Mouse (Mus musculus): ENCODE data around the gene Nol10. TPM values are rescaled to one million over a fixed set of nuclear protein-coding genes. Genes with fewer than 3 reads are reported as not detected.
A peak's percentile ranks its signal among the peaks of the same experiment; 100 is the strongest.

The Nol10 gene
- polyA plus RNA-seq, 1 experiment from 2014 or later: 14.5 TPM

- peaks cover 26% of the 10 kb centered on the region for H3K27me3 ChIP-seq (replicated peaks; ENCODE audit: control insufficient read depth, insufficient read depth, low read length)
- 4% methylated on average over 51 of the region's 51 CpGs for WGBS
- H3K9ac ChIP-seq (ENCODE audit: low read depth, low read length): peak overlapping the region; percentile 48
- no peaks in the 10 kb centered on the region for H3K9me3 ChIP-seq (ENCODE audit: control insufficient read depth, low read length)
- peak; percentile 71 for ATAC-seq
- no peaks in the 10 kb centered on the region for H3K36me3 ChIP-seq (ENCODE audit: control insufficient read depth, insufficient read depth, low read length)
- H3K4me2 ChIP-seq (ENCODE audit: low read depth, low read length): peak overlapping the region; percentile 85
- peaks cover 3% of the 10 kb centered on the region; the same call in 1 of the 2 replicates for H3K4me1 ChIP-seq (ENCODE audit: control insufficient read depth, insufficient read depth, low read length)
- H3K27ac ChIP-seq (ENCODE audit: low read length): no peak overlapping the region
- H3K4me3 ChIP-seq (ENCODE audit: low read length): peak overlapping the region; percentile 48
Measured at GRCm38 (mm10) chr12:17324549-17325470, 23.4 kb upstream of the Nol10 start.

GRCm38 (mm10) chr12:17329259-17329658 is 19.0 kb upstream of the Nol10 start, which contains the start of gene Atp6v1c2:
Gene Atp6v1c2 (minus strand): TSS chr12:17329359.
- Histone ChIP-seq H3K4me2 (ENCODE audit: low read depth, low read length) (no peak within 1 kb of the TSS), H3K36me3 (ENCODE audit: control insufficient read depth, insufficient read depth, low read length) (no peaks in the 10 kb centered on the region), H3K4me1 (ENCODE audit: control insufficient read depth, insufficient read depth, low read length) (peaks cover 3% of the 10 kb centered on the region; the same call in 1 of the 2 replicates), H3K27ac (ENCODE audit: low read length) (no peak within 1 kb of the TSS), H3K9me3 (ENCODE audit: control insufficient read depth, low read length) (no peaks in the 10 kb centered on the region), H3K27me3 (replicated peaks; ENCODE audit: control insufficient read depth, insufficient read depth, low read length) (peaks cover 12% of the 10 kb centered on the region), H3K9ac (ENCODE audit: low read depth, low read length) (no peak within 1 kb of the TSS), H3K4me3 (ENCODE audit: low read length) (no peak within 1 kb of the TSS)
- no peak for ATAC-seq
- WGBS: 74% methylated on average over 3 of the region's 3 CpGs

- no peak for ATAC-seq
- H3K4me3 ChIP-seq (ENCODE audit: low read length): no peak overlapping the region
- H3K27me3 ChIP-seq (replicated peaks; ENCODE audit: control insufficient read depth, insufficient read depth, low read length): no peaks in the 10 kb centered on the region
- no peak overlapping the region for H3K9ac ChIP-seq (ENCODE audit: low read depth, low read length)
- H3K27ac ChIP-seq (ENCODE audit: low read length): no peak overlapping the region
- WGBS: 18% methylated on average over 1 of the region's 1 CpGs
- no peaks in the 10 kb centered on the region for H3K9me3 ChIP-seq (ENCODE audit: control insufficient read depth, low read length)
- H3K4me2 ChIP-seq (ENCODE audit: low read depth, low read length): no peak overlapping the region
- H3K4me1 ChIP-seq (ENCODE audit: control insufficient read depth, insufficient read depth, low read length): no peaks in the 10 kb centered on the region
- no peaks in the 10 kb centered on the region for H3K36me3 ChIP-seq (ENCODE audit: control insufficient read depth, insufficient read depth, low read length)
Measured at GRCm38 (mm10) chr12:17333459-17333858, 14.8 kb upstream of the Nol10 start.

- Histone ChIP-seq H3K4me3 (ENCODE audit: low read length) (no peak overlapping the region), H3K9ac (ENCODE audit: low read depth, low read length) (no peak overlapping the region), H3K36me3 (ENCODE audit: control insufficient read depth, insufficient read depth, low read length) (no peaks in the 10 kb centered on the region), H3K9me3 (ENCODE audit: control insufficient read depth, low read length) (no peaks in the 10 kb centered on the region), H3K4me1 (ENCODE audit: control insufficient read depth, insufficient read depth, low read length) (no peaks in the 10 kb centered on the region), H3K4me2 (ENCODE audit: low read depth, low read length) (no peak overlapping the region), H3K27me3 (replicated peaks; ENCODE audit: control insufficient read depth, insufficient read depth, low read length) (no peaks in the 10 kb centered on the region), H3K27ac (ENCODE audit: low read length) (no peak overlapping the region)
- WGBS: 65% methylated on average over 2 of the region's 2 CpGs
- no peak for ATAC-seq
Measured at GRCm38 (mm10) chr12:17338338-17338737, 9.9 kb upstream of the Nol10 start.

GRCm38 (mm10) chr12:17339114-17339905 is 8.9 kb upstream of the Nol10 start:
- Histone ChIP-seq H3K27me3 (replicated peaks; ENCODE audit: control insufficient read depth, insufficient read depth, low read length) (no peaks in the 10 kb centered on the region), H3K36me3 (ENCODE audit: control insufficient read depth, insufficient read depth, low read length) (no peaks in the 10 kb centered on the region), H3K4me1 (ENCODE audit: control insufficient read depth, insufficient read depth, low read length) (no peaks in the 10 kb centered on the region), H3K4me2 (ENCODE audit: low read depth, low read length) (no peak overlapping the region), H3K27ac (ENCODE audit: low read length) (no peak overlapping the region), H3K9ac (ENCODE audit: low read depth, low read length) (no peak overlapping the region), H3K4me3 (ENCODE audit: low read length) (no peak overlapping the region), H3K9me3 (ENCODE audit: control insufficient read depth, low read length) (no peaks in the 10 kb centered on the region)
- WGBS: 59% methylated on average over 3 of the region's 3 CpGs
- ATAC-seq: no peak

GRCm38 (mm10) chr12:17347327-17348047 is 771 bp upstream of the Nol10 start:
- Histone ChIP-seq H3K27ac (ENCODE audit: low read length) (peak overlapping the region; percentile 20; the same call in 1 of the 2 replicates), H3K4me1 (ENCODE audit: control insufficient read depth, insufficient read depth, low read length) (peaks cover 12% of the 10 kb centered on the region), H3K9me3 (ENCODE audit: control insufficient read depth, low read length) (no peaks in the 10 kb centered on the region), H3K4me2 (ENCODE audit: low read depth, low read length) (peak overlapping the region; percentile 92), H3K4me3 (ENCODE audit: low read length) (peak overlapping the region; percentile 79), H3K27me3 (replicated peaks; ENCODE audit: control insufficient read depth, insufficient read depth, low read length) (no peaks in the 10 kb centered on the region), H3K36me3 (ENCODE audit: control insufficient read depth, insufficient read depth, low read length) (no peaks in the 10 kb centered on the region), H3K9ac (ENCODE audit: low read depth, low read length) (peak overlapping the region; percentile 77)
- WGBS: 35% methylated on average over 11 of the region's 11 CpGs
- ATAC-seq: peak; percentile 69

DNA sequence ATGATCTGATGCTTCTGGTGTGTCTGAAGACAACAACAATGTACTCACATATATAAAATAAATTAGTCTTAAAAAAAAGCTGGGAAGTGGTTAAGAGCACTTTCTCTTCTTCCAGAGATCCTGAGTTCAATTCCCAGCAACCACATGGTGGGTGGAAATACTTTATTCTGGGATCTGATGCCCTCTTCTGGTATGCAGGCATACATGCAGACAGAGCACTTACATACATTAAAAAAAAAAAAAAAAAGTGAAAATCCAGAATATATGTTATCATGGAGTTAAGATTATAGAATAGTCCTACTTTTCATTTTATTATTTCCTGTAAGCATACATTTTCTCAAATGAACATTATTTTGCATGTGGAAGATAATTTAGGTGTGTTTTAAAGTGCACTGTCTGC is 1.8 kb downstream of the Nol10 start:
- no peak overlapping the region for H3K9ac ChIP-seq (ENCODE audit: low read depth, low read length)

DNA sequence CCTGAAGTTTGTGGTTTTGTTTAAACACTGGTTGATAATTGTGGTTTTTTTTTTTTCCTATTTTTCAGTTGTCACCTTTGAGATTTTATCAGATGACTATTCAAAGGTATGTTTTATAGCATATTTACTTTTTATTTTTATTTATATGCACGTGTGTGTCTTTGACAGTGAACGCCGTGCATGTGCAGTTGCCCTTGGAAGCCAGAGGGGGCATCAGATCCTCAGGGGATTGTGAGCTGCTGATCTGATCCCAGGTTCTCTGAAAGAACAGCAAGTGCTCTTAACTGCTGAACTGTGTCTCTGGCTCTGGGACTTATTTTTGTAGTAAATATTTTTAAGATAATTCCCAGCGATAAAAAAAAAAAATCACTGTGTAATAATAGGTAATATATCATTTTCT is 8.6 kb downstream of the Nol10 start:
- WGBS: 86% methylated on average over 4 of the region's 4 CpGs
- H3K9me3 ChIP-seq (ENCODE audit: control insufficient read depth, low read length): no peaks in the 10 kb centered on the region
- H3K27me3 ChIP-seq (replicated peaks; ENCODE audit: control insufficient read depth, insufficient read depth, low read length): no peaks in the 10 kb centered on the region
- ATAC-seq: no peak
- no peaks in the 10 kb centered on the region for H3K4me1 ChIP-seq (ENCODE audit: control insufficient read depth, insufficient read depth, low read length)
- no peak overlapping the region for H3K27ac ChIP-seq (ENCODE audit: low read length)
- H3K9ac ChIP-seq (ENCODE audit: low read depth, low read length): no peak overlapping the region
- H3K4me3 ChIP-seq (ENCODE audit: low read length): no peak overlapping the region
- H3K4me2 ChIP-seq (ENCODE audit: low read depth, low read length): no peak overlapping the region
- H3K36me3 ChIP-seq (ENCODE audit: control insufficient read depth, insufficient read depth, low read length): peaks cover 10% of the 10 kb centered on the region

More for the DNA sequence above, 1.8 kb downstream of the Nol10 start:
- Histone ChIP-seq H3K9me3 (ENCODE audit: control insufficient read depth, low read length) (no peaks in the 10 kb centered on the region), H3K27me3 (replicated peaks; ENCODE audit: control insufficient read depth, insufficient read depth, low read length) (no peaks in the 10 kb centered on the region), H3K4me2 (ENCODE audit: low read depth, low read length) (no peak overlapping the region), H3K4me1 (ENCODE audit: control insufficient read depth, insufficient read depth, low read length) (peaks cover 12% of the 10 kb centered on the region), H3K36me3 (ENCODE audit: control insufficient read depth, insufficient read depth, low read length) (no peaks in the 10 kb centered on the region), H3K4me3 (ENCODE audit: low read length) (no peak overlapping the region), H3K27ac (ENCODE audit: low read length) (no peak overlapping the region)
- no peak for ATAC-seq

DNA sequence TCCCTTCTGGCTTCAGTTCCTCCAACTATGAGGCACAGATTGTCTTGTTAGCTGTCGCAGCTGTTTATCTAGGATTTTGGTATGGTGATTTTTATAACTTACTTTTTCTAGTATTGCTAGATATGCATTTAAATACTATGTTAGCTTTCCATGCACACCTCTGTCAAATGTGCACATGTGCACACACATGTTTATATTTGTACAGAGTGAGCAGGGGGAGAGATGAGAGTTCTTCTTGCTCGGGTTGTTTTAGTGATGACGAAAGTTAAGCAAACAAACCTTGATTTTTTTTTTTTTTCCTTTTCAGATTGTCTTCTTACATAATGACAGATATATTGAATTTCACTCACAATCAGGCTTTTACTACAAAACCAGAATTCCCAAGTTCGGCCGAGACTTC is 9.5 kb downstream of the Nol10 start:
- Histone ChIP-seq H3K4me3 (ENCODE audit: low read length) (no peak overlapping the region), H3K9me3 (ENCODE audit: control insufficient read depth, low read length) (no peaks in the 10 kb centered on the region), H3K27ac (ENCODE audit: low read length) (no peak overlapping the region), H3K36me3 (ENCODE audit: control insufficient read depth, insufficient read depth, low read length) (peaks cover 13% of the 10 kb centered on the region), H3K4me1 (ENCODE audit: control insufficient read depth, insufficient read depth, low read length) (no peaks in the 10 kb centered on the region), H3K4me2 (ENCODE audit: low read depth, low read length) (no peak overlapping the region), H3K9ac (ENCODE audit: low read depth, low read length) (no peak overlapping the region), H3K27me3 (replicated peaks; ENCODE audit: control insufficient read depth, insufficient read depth, low read length) (no peaks in the 10 kb centered on the region)
- no peak for ATAC-seq
- 80% methylated on average over 5 of the region's 5 CpGs for WGBS

All from intestine, embryonic 16.5 days (tissue).